Mouse (Mus musculus): ENCODE data around the gene Smtnl2. TPM values are rescaled to one million over a fixed set of nuclear protein-coding genes. Genes with fewer than 3 reads are reported as not detected.

The Smtnl2 gene
- total and polyA plus RNA-seq, 3 experiments, result 12.7 to 14.3 (median 13.1) TPM

GRCm38 (mm10) chr11:72408451-72409170 lies 2.9 kb downstream of the Smtnl2 start:
- no peak for DNase-seq
- H3K27ac ChIP-seq, result peak overlapping the region; percentile 49
- 60% methylated on average over 9 of the region's 9 CpGs for WGBS
- TF ChIP-seq EP300 (IDR thresholded peaks at IDR 0.05; ENCODE audit: insufficient read depth, low read depth, low read length) (no peak), CTCF (IDR thresholded peaks at IDR 0.05) (no peak), POLR2A (IDR thresholded peaks at IDR 0.05; ENCODE audit: insufficient read depth, low read depth, low read length) (no peak)
- peak overlapping the region; percentile 9; the same call in 1 of the 2 replicates for H3K4me3 ChIP-seq
- intact Hi-C loops (cut with DNase I), result no loop called here
- H3K27me3 ChIP-seq (ENCODE audit: control insufficient read depth, insufficient read depth, low read length), result no peaks in the 10 kb centered on the region
- no peaks in the 10 kb centered on the region; the same call in 1 of the 2 replicates for H3K79me2 ChIP-seq (replicated peaks; ENCODE audit: control insufficient read depth, insufficient read depth, low read length)
- peak overlapping the region; percentile 35 for H3K9ac ChIP-seq (ENCODE audit: low read depth, low read length)
- H3K36me3 ChIP-seq (ENCODE audit: control insufficient read depth, insufficient read depth, low read length), result no peaks in the 10 kb centered on the region
- peaks cover 24% of the 10 kb centered on the region for H3K4me1 ChIP-seq (ENCODE audit: control insufficient read depth, insufficient read depth, low read length)

GRCm38 (mm10) chr11:72407574-72407973 lies 3.9 kb downstream of the Smtnl2 start:
- Histone ChIP-seq H3K27ac (peak overlapping the region; percentile 49), H3K9ac (ENCODE audit: low read depth, low read length) (0 out of 2 replicates have a peak overlapping the region, but pooled peaks have one; percentile 1), H3K27me3 (ENCODE audit: control insufficient read depth, insufficient read depth, low read length) (no peaks in the 10 kb centered on the region), H3K4me1 (ENCODE audit: control insufficient read depth, insufficient read depth, low read length) (peaks cover 20% of the 10 kb centered on the region), H3K36me3 (ENCODE audit: control insufficient read depth, insufficient read depth, low read length) (no peaks in the 10 kb centered on the region), H3K79me2 (replicated peaks; ENCODE audit: control insufficient read depth, insufficient read depth, low read length) (no peaks in the 10 kb centered on the region; the same call in none of the 2 replicates), H3K4me3 (peak overlapping the region; percentile 11; the same call in 1 of the 2 replicates)
- peak; percentile 49 to 72 for DNase-seq
- peak; percentile 85 for TF ChIP-seq EP300 (IDR thresholded peaks at IDR 0.05; ENCODE audit: insufficient read depth, low read depth, low read length)
- no peak for TF ChIP-seq POLR2A (IDR thresholded peaks at IDR 0.05; ENCODE audit: insufficient read depth, low read depth, low read length)
- intact Hi-C loops (cut with DNase I), result no loop called here
- WGBS, result 14% methylated on average over 7 of the region's 7 CpGs

- peaks cover 20% of the 10 kb centered on the region for H3K4me1 ChIP-seq (ENCODE audit: control insufficient read depth, insufficient read depth, low read length)
- no peaks in the 10 kb centered on the region for H3K27me3 ChIP-seq (ENCODE audit: control insufficient read depth, insufficient read depth, low read length)
- no peaks in the 10 kb centered on the region; the same call in none of the 2 replicates for H3K79me2 ChIP-seq (replicated peaks; ENCODE audit: control insufficient read depth, insufficient read depth, low read length)
- TF ChIP-seq EP300 (IDR thresholded peaks at IDR 0.05; ENCODE audit: insufficient read depth, low read depth, low read length), result no peak
- TF ChIP-seq CTCF (IDR thresholded peaks at IDR 0.05), result no peak
- no peak overlapping the region; the same call in 1 of the 2 replicates for H3K4me3 ChIP-seq
- no peaks in the 10 kb centered on the region for H3K36me3 ChIP-seq (ENCODE audit: control insufficient read depth, insufficient read depth, low read length)
- DNase-seq, result peak in 1 of 2 experiments; percentile 45
- H3K27ac ChIP-seq, result peak overlapping the region; percentile 49
- WGBS, result 18% methylated on average over 3 of the region's 3 CpGs
- intact Hi-C loops (cut with DNase I), result no loop called here
- H3K9ac ChIP-seq (ENCODE audit: low read depth, low read length), result peak overlapping the region; percentile 4; the same call in 1 of the 2 replicates
These were observed 4.4 kb downstream of the Smtnl2 start for GRCm38 (mm10) chr11:72407081-72407480.

- no peak overlapping the region for H3K9ac ChIP-seq (ENCODE audit: low read depth, low read length)
- peak in 1 of 2 experiments; percentile 18 for DNase-seq
- H3K27me3 ChIP-seq (ENCODE audit: control insufficient read depth, insufficient read depth, low read length), result no peaks in the 10 kb centered on the region
- no peaks in the 10 kb centered on the region; the same call in none of the 2 replicates for H3K79me2 ChIP-seq (replicated peaks; ENCODE audit: control insufficient read depth, insufficient read depth, low read length)
- 74% methylated on average over 8 of the region's 8 CpGs for WGBS
- intact Hi-C loops (cut with DNase I), result no loop called here
- no peaks in the 10 kb centered on the region for H3K36me3 ChIP-seq (ENCODE audit: control insufficient read depth, insufficient read depth, low read length)
- no peak overlapping the region for H3K4me3 ChIP-seq
- H3K4me1 ChIP-seq (ENCODE audit: control insufficient read depth, insufficient read depth, low read length), result peaks cover 18% of the 10 kb centered on the region
- H3K27ac ChIP-seq, result no peak overlapping the region
- TF ChIP-seq POLR2A (IDR thresholded peaks at IDR 0.05; ENCODE audit: insufficient read depth, low read depth, low read length) (no peak), EP300 (IDR thresholded peaks at IDR 0.05; ENCODE audit: insufficient read depth, low read depth, low read length) (no peak), CTCF (IDR thresholded peaks at IDR 0.05) (no peak)
These were observed 5.3 kb downstream of the Smtnl2 start for GRCm38 (mm10) chr11:72406079-72406675.

- Histone ChIP-seq H3K79me2 (replicated peaks; ENCODE audit: control insufficient read depth, insufficient read depth, low read length) (no peaks in the 10 kb centered on the region; the same call in 1 of the 2 replicates), H3K27ac (no peak overlapping the region), H3K36me3 (ENCODE audit: control insufficient read depth, insufficient read depth, low read length) (no peaks in the 10 kb centered on the region), H3K4me3 (no peak overlapping the region), H3K9ac (ENCODE audit: low read depth, low read length) (no peak overlapping the region), H3K27me3 (ENCODE audit: control insufficient read depth, insufficient read depth, low read length) (no peaks in the 10 kb centered on the region), H3K4me1 (ENCODE audit: control insufficient read depth, insufficient read depth, low read length) (peaks cover 18% of the 10 kb centered on the region)
- intact Hi-C loops (cut with DNase I), result no loop called here
- no peak for DNase-seq
- 46% methylated on average over 4 of the region's 4 CpGs for WGBS
- TF ChIP-seq POLR2A (IDR thresholded peaks at IDR 0.05; ENCODE audit: insufficient read depth, low read depth, low read length) (no peak), EP300 (IDR thresholded peaks at IDR 0.05; ENCODE audit: insufficient read depth, low read depth, low read length) (no peak), CTCF (IDR thresholded peaks at IDR 0.05) (no peak)
These were observed 6.0 kb downstream of the Smtnl2 start for GRCm38 (mm10) chr11:72405532-72405931.

GRCm38 (mm10) chr11:72402969-72403368 lies 8.5 kb downstream of the Smtnl2 start:
- no peak for DNase-seq
- H3K27ac ChIP-seq, result no peak overlapping the region
- no peaks in the 10 kb centered on the region for H3K27me3 ChIP-seq (ENCODE audit: control insufficient read depth, insufficient read depth, low read length)
- no peaks in the 10 kb centered on the region for H3K36me3 ChIP-seq (ENCODE audit: control insufficient read depth, insufficient read depth, low read length)
- H3K4me3 ChIP-seq, result no peak overlapping the region
- TF ChIP-seq EP300 (IDR thresholded peaks at IDR 0.05; ENCODE audit: insufficient read depth, low read depth, low read length), result no peak
- TF ChIP-seq POLR2A (IDR thresholded peaks at IDR 0.05; ENCODE audit: insufficient read depth, low read depth, low read length), result no peak
- no peak for TF ChIP-seq CTCF (IDR thresholded peaks at IDR 0.05)
- 86% methylated on average over 12 of the region's 12 CpGs for WGBS
- intact Hi-C loops (cut with DNase I), result no loop called here
- H3K4me1 ChIP-seq (ENCODE audit: control insufficient read depth, insufficient read depth, low read length), result peaks cover 11% of the 10 kb centered on the region
- no peak overlapping the region for H3K9ac ChIP-seq (ENCODE audit: low read depth, low read length)
- H3K79me2 ChIP-seq (replicated peaks; ENCODE audit: control insufficient read depth, insufficient read depth, low read length), result no peaks in the 10 kb centered on the region; the same call in 1 of the 2 replicates

Data from heart, adult 2 months (tissue).